Mouse (Mus musculus): ENCODE measurements around the gene Glipr2.

- TF ChIP-seq CTCF (IDR thresholded peaks at IDR 0.05; ENCODE audit: extremely low read depth, insufficient read depth, insufficient read length, insufficient replicate concordance): no peak
- TF ChIP-seq POLR2A (IDR thresholded peaks at IDR 0.05; ENCODE audit: low read depth, low read length): no peak
These were observed 59.6 kb downstream of the Glipr2 start for GRCm38 (mm10) chr4:44016791-44017190.
